Mouse (Mus musculus) bone marrow, adult 2 months (tissue): ENCODE results near the gene Zbed3.

Experiments used
- CTCF ChIP-seq: fragments of 200-500 bp; IDR thresholded peaks from 2 replicates; pipeline ENCODE4 v1.5.1; 2011; ENCODE audit warnings: low read length, control low read depth; ENCODE audit not compliant: control insufficient read depth, insufficient read depth
- POLR2A ChIP-seq: fragments of 200-500 bp; IDR thresholded peaks from 2 replicates; pipeline ENCODE4 v1.6.1; 2011; ENCODE audit warnings: low read depth, mild to moderate bottlenecking, control low read depth, low read length, borderline replicate concordance; ENCODE audit not compliant: control insufficient read depth

- TF ChIP-seq CTCF (no peak), POLR2A (no peak)
Observed at GRCm38 (mm10) chr13:95323400-95323799, at the start of gene Zbed3.
